Mouse (Mus musculus): ENCODE results near the gene Ndufab1. TPM values are rescaled to one million over a fixed set of nuclear protein-coding genes. Genes with fewer than 3 reads are reported as not detected.

Gene Ndufab1
- polyA plus RNA-seq (2014; fragmentation: Nextera tagmentation; extraction: Ambion mirVana), result 1,545 and 1,597 TPM in 2 replicates

GRCm38 (mm10) chr7:122101747-122102244 lies at the start of gene Ndufab1:
Gene Ndufab1 (minus strand): TSS chr7:122101886.
- WGBS, result under 1% methylated on average over 40 of the region's 43 CpGs
- peak; percentile 97 for ATAC-seq (ENCODE audit: insufficient number of reproducible peaks, insufficient read depth, low FRiP score, low read depth)
- Histone ChIP-seq H3K9me3 (ENCODE audit: control insufficient read depth, low read length) (no peaks in the 10 kb centered on the region), H3K36me3 (ENCODE audit: control insufficient read depth, insufficient read depth, low read length) (peaks cover 30% of the 10 kb centered on the region), H3K4me2 (ENCODE audit: low read length) (peak within 1 kb of the TSS; percentile 95), H3K27me3 (ENCODE audit: control insufficient read depth, insufficient read depth, low read length) (no peaks in the 10 kb centered on the region), H3K4me1 (ENCODE audit: control insufficient read depth in 2 of 2, insufficient read depth in 2 of 2, low read length in 2 of 2) (peaks cover 4 to 14% of the 10 kb centered on the region in 2 experiments), H3K27ac (replicated peaks in 1 of 2; ENCODE audit: control insufficient read depth in 1 of 2, insufficient read depth in 1 of 2, low read depth in 2 of 2, low read length in 2 of 2) (peak within 1 kb of the TSS; percentile 63 to 75), H3K4me3 (ENCODE audit: control insufficient read depth in 1 of 2, insufficient read depth in 1 of 2, low read depth in 1 of 2, low read length in 2 of 2) (peak within 1 kb of the TSS; percentile 71 to 75), H3K9ac (ENCODE audit: low read length) (peak within 1 kb of the TSS; percentile 91)

GRCm38 (mm10) chr7:122140991-122141390 lies 39.3 kb upstream of the Ndufab1 start:
- no peak overlapping the region for H3K9ac ChIP-seq (ENCODE audit: low read length)
- H3K27ac ChIP-seq (replicated peaks in 1 of 2; ENCODE audit: control insufficient read depth in 1 of 2, insufficient read depth in 1 of 2, low read depth in 2 of 2, low read length in 2 of 2), result no peak overlapping the region
- no peaks in the 10 kb centered on the region for H3K9me3 ChIP-seq (ENCODE audit: control insufficient read depth, low read length)
- H3K27me3 ChIP-seq (ENCODE audit: control insufficient read depth, insufficient read depth, low read length), result no peaks in the 10 kb centered on the region
- H3K4me2 ChIP-seq (ENCODE audit: low read length), result no peak overlapping the region
- ATAC-seq (ENCODE audit: insufficient number of reproducible peaks, insufficient read depth, low FRiP score, low read depth), result no peak
- H3K4me1 ChIP-seq (ENCODE audit: control insufficient read depth in 2 of 2, insufficient read depth in 2 of 2, low read length in 2 of 2), result no peaks in the 10 kb centered on the region
- H3K36me3 ChIP-seq (ENCODE audit: control insufficient read depth, insufficient read depth, low read length), result peaks cover 96% of the 10 kb centered on the region
- H3K4me3 ChIP-seq (ENCODE audit: control insufficient read depth in 1 of 2, insufficient read depth in 1 of 2, low read depth in 1 of 2, low read length in 2 of 2), result no peak overlapping the region

- 88% methylated on average over 5 of the region's 5 CpGs for WGBS
- Histone ChIP-seq H3K4me2 (ENCODE audit: low read length) (no peak overlapping the region), H3K9me3 (ENCODE audit: control insufficient read depth, low read length) (no peaks in the 10 kb centered on the region), H3K27ac (replicated peaks in 1 of 2; ENCODE audit: control insufficient read depth in 1 of 2, insufficient read depth in 1 of 2, low read depth in 2 of 2, low read length in 2 of 2) (no peak overlapping the region), H3K4me3 (ENCODE audit: control insufficient read depth in 1 of 2, insufficient read depth in 1 of 2, low read depth in 1 of 2, low read length in 2 of 2) (no peak overlapping the region), H3K9ac (ENCODE audit: low read length) (no peak overlapping the region), H3K27me3 (ENCODE audit: control insufficient read depth, insufficient read depth, low read length) (no peaks in the 10 kb centered on the region), H3K4me1 (ENCODE audit: control insufficient read depth in 2 of 2, insufficient read depth in 2 of 2, low read length in 2 of 2) (peaks cover 2 to 6% of the 10 kb centered on the region in 2 experiments; a peak in 3 of 4 replicates), H3K36me3 (ENCODE audit: control insufficient read depth, insufficient read depth, low read length) (peaks cover 86% of the 10 kb centered on the region)
- ATAC-seq (ENCODE audit: insufficient number of reproducible peaks, insufficient read depth, low FRiP score, low read depth), result no peak
Measured at GRCm38 (mm10) chr7:122138190-122138589, 36.5 kb upstream of the Ndufab1 start.

GRCm38 (mm10) chr7:122137071-122137470 lies 35.4 kb upstream of the Ndufab1 start:
- H3K9ac ChIP-seq (ENCODE audit: low read length), result no peak overlapping the region
- H3K4me3 ChIP-seq (ENCODE audit: control insufficient read depth in 1 of 2, insufficient read depth in 1 of 2, low read depth in 1 of 2, low read length in 2 of 2), result no peak overlapping the region
- no peaks in the 10 kb centered on the region for H3K9me3 ChIP-seq (ENCODE audit: control insufficient read depth, low read length)
- H3K4me1 ChIP-seq (ENCODE audit: control insufficient read depth in 2 of 2, insufficient read depth in 2 of 2, low read length in 2 of 2), result peaks cover 2 to 9% of the 10 kb centered on the region in 2 experiments; a peak in 3 of 4 replicates
- ATAC-seq (ENCODE audit: insufficient number of reproducible peaks, insufficient read depth, low FRiP score, low read depth), result no peak
- peaks cover 75% of the 10 kb centered on the region for H3K36me3 ChIP-seq (ENCODE audit: control insufficient read depth, insufficient read depth, low read length)
- H3K27me3 ChIP-seq (ENCODE audit: control insufficient read depth, insufficient read depth, low read length), result no peaks in the 10 kb centered on the region
- no peak overlapping the region for H3K27ac ChIP-seq (replicated peaks in 1 of 2; ENCODE audit: control insufficient read depth in 1 of 2, insufficient read depth in 1 of 2, low read depth in 2 of 2, low read length in 2 of 2)
- no peak overlapping the region for H3K4me2 ChIP-seq (ENCODE audit: low read length)

GRCm38 (mm10) chr7:122135070-122135469 lies 33.4 kb upstream of the Ndufab1 start:
- H3K36me3 ChIP-seq (ENCODE audit: control insufficient read depth, insufficient read depth, low read length), result peaks cover 55% of the 10 kb centered on the region
- WGBS, result 71% methylated on average over 10 of the region's 10 CpGs

GRCm38 (mm10) chr7:122133338-122133625 lies 31.6 kb upstream of the Ndufab1 start:
- Histone ChIP-seq H3K4me2 (ENCODE audit: low read length) (peak overlapping the region; percentile 76), H3K36me3 (ENCODE audit: control insufficient read depth, insufficient read depth, low read length) (peaks cover 45% of the 10 kb centered on the region), H3K9me3 (ENCODE audit: control insufficient read depth, low read length) (no peaks in the 10 kb centered on the region), H3K4me1 (ENCODE audit: control insufficient read depth in 2 of 2, insufficient read depth in 2 of 2, low read length in 2 of 2) (peaks cover 2 to 11% of the 10 kb centered on the region in 2 experiments; a peak in 3 of 4 replicates), H3K9ac (ENCODE audit: low read length) (peak overlapping the region; percentile 91), H3K4me3 (ENCODE audit: control insufficient read depth in 1 of 2, insufficient read depth in 1 of 2, low read depth in 1 of 2, low read length in 2 of 2) (peak overlapping the region; percentile 88 to 89), H3K27ac (replicated peaks in 1 of 2; ENCODE audit: control insufficient read depth in 1 of 2, insufficient read depth in 1 of 2, low read depth in 2 of 2, low read length in 2 of 2) (peak overlapping the region; percentile 41 to 48; a peak in 1 of 4 replicates), H3K27me3 (ENCODE audit: control insufficient read depth, insufficient read depth, low read length) (no peaks in the 10 kb centered on the region)
- 22% methylated on average over 8 of the region's 8 CpGs for WGBS
- no peak for ATAC-seq (ENCODE audit: insufficient number of reproducible peaks, insufficient read depth, low FRiP score, low read depth)

More at GRCm38 (mm10) chr7:122135070-122135469, 33.4 kb upstream of the Ndufab1 start:
- H3K9ac ChIP-seq (ENCODE audit: low read length), result no peak overlapping the region
- no peak for ATAC-seq (ENCODE audit: insufficient number of reproducible peaks, insufficient read depth, low FRiP score, low read depth)
- no peak overlapping the region for H3K4me3 ChIP-seq (ENCODE audit: control insufficient read depth in 1 of 2, insufficient read depth in 1 of 2, low read depth in 1 of 2, low read length in 2 of 2)
- H3K27ac ChIP-seq (replicated peaks in 1 of 2; ENCODE audit: control insufficient read depth in 1 of 2, insufficient read depth in 1 of 2, low read depth in 2 of 2, low read length in 2 of 2), result no peak overlapping the region
- H3K4me2 ChIP-seq (ENCODE audit: low read length), result no peak overlapping the region
- peaks cover 2 to 11% of the 10 kb centered on the region in 2 experiments; a peak in 3 of 4 replicates for H3K4me1 ChIP-seq (ENCODE audit: control insufficient read depth in 2 of 2, insufficient read depth in 2 of 2, low read length in 2 of 2)
- H3K9me3 ChIP-seq (ENCODE audit: control insufficient read depth, low read length), result no peaks in the 10 kb centered on the region
- no peaks in the 10 kb centered on the region for H3K27me3 ChIP-seq (ENCODE audit: control insufficient read depth, insufficient read depth, low read length)

- Histone ChIP-seq H3K27me3 (ENCODE audit: control insufficient read depth, insufficient read depth, low read length) (no peaks in the 10 kb centered on the region), H3K36me3 (ENCODE audit: control insufficient read depth, insufficient read depth, low read length) (peaks cover 45% of the 10 kb centered on the region), H3K4me1 (ENCODE audit: control insufficient read depth in 2 of 2, insufficient read depth in 2 of 2, low read length in 2 of 2) (peaks cover 2 to 11% of the 10 kb centered on the region in 2 experiments; a peak in 3 of 4 replicates), H3K27ac (replicated peaks in 1 of 2; ENCODE audit: control insufficient read depth in 1 of 2, insufficient read depth in 1 of 2, low read depth in 2 of 2, low read length in 2 of 2) (peak within 1 kb of the TSS; percentile 41 to 48; a peak in 1 of 4 replicates), H3K9ac (ENCODE audit: low read length) (peak within 1 kb of the TSS; percentile 91), H3K4me3 (ENCODE audit: control insufficient read depth in 1 of 2, insufficient read depth in 1 of 2, low read depth in 1 of 2, low read length in 2 of 2) (peak within 1 kb of the TSS; percentile 88 to 89), H3K4me2 (ENCODE audit: low read length) (peak within 1 kb of the TSS; percentile 86), H3K9me3 (ENCODE audit: control insufficient read depth, low read length) (no peaks in the 10 kb centered on the region)
- WGBS, result under 1% methylated on average over 54 of the region's 54 CpGs
- peak; percentile 95 for ATAC-seq (ENCODE audit: insufficient number of reproducible peaks, insufficient read depth, low FRiP score, low read depth)
Measured at GRCm38 (mm10) chr7:122132497-122133337, 31.0 kb upstream of the Ndufab1 start, which contains the start of the genes Palb2 and Dctn5. Gene Palb2 (minus strand): TSS chr7:122132985. Gene Dctn5 (plus strand): TSS chr7:122133041.

All from heart, embryonic 14.5 days (tissue).